Mouse (Mus musculus) small intestine, adult 2 months (tissue): ENCODE measurements around the gene Tlr2. TPM values are rescaled to one million over a fixed set of nuclear protein-coding genes. Genes with fewer than 3 reads are reported as not detected.

Source experiments
- H3K27ac ChIP-seq: fragments of 200-500 bp; 2 replicates; pipeline ENCODE4 v1.5.1; 2012; ENCODE audit warnings: low read depth, low read length, control low read depth, inconsistent platforms; ENCODE audit not compliant: insufficient read depth
- H3K27me3 ChIP-seq: fragments of 200-500 bp; 2 replicates; pipeline ENCODE4 v1.6.1; 2012; ENCODE audit warnings: mild to moderate bottlenecking, moderate library complexity, low read length, inconsistent platforms; ENCODE audit not compliant: control insufficient read depth, insufficient read depth
- H3K36me3 ChIP-seq: fragments of 200-500 bp; 2 replicates; pipeline ENCODE4 v1.6.1; 2012; ENCODE audit warnings: mild to moderate bottlenecking, low read length, control low read depth, inconsistent platforms; ENCODE audit not compliant: control insufficient read depth, insufficient read depth
- H3K4me1 ChIP-seq: fragments of 200-500 bp; 2 replicates; pipeline ENCODE4 v1.6.1; 2012; ENCODE audit warnings: low read length, inconsistent platforms, mixed read lengths; ENCODE audit not compliant: control insufficient read depth, insufficient read depth, insufficient read length
- H3K4me3 ChIP-seq: fragments of 200-500 bp; 2 replicates; pipeline ENCODE4 v1.5.1; 2012; ENCODE audit warnings: low read depth, mild to moderate bottlenecking, control low read depth, inconsistent platforms, low read length, moderate library complexity
- CTCF ChIP-seq: fragments of 200-500 bp; IDR thresholded peaks from 2 replicates; pipeline ENCODE4 v1.5.1; 2012; ENCODE audit warnings: low read depth, mild to moderate bottlenecking, control low read depth, inconsistent platforms, low read length, moderate library complexity, mixed read lengths; ENCODE audit not compliant: insufficient replicate concordance, insufficient read length; ENCODE audit errors: extremely low read depth
- POLR2A ChIP-seq: fragments of 200-500 bp; IDR thresholded peaks from 2 replicates; pipeline ENCODE4 v1.6.1; 2012; ENCODE audit warnings: low read depth, mild to moderate bottlenecking, control low read depth, inconsistent platforms, low read length, moderate library complexity
- WGBS: fragments of 180-500 bp; shearing (Covaris S2); methylation state at CpG from one replicate; pipeline ENCODE4 v1.1.7; 2018; 5-methylcytosine and 5-hydroxymethylcytosine counted together
- polyA plus RNA-seq: library from polyadenylated mRNA; depleted of rRNA; stranded (reverse); fragments of >200 nt; gene quantifications from 2 replicates; pipeline ENCODE4 v1.2.3, GENCODE M21; 2012

Gene Tlr2
- polyA plus RNA-seq, 1 experiment: 0.84 TPM

- 87% methylated on average over 5 of the region's 5 CpGs for WGBS
- Histone ChIP-seq H3K27me3 (peaks cover 12% of the 10 kb centered on the region; the same call in 1 of the 2 replicates), H3K4me3 (no peak overlapping the region), H3K4me1 (0 out of 2 replicates have a peak, but pooled peaks cover 2% of the 10 kb centered on the region), H3K36me3 (no peaks in the 10 kb centered on the region), H3K27ac (no peak overlapping the region)
- TF ChIP-seq CTCF: no peak
- TF ChIP-seq POLR2A: no peak
Observed at GRCm38 (mm10) chr3:83855643-83856042, 14.1 kb upstream of the Tlr2 start.

GRCm38 (mm10) chr3:83849341-83849740 is 7.8 kb upstream of the Tlr2 start:
- H3K36me3 ChIP-seq: no peaks in the 10 kb centered on the region
- H3K4me3 ChIP-seq: no peak overlapping the region
- H3K27me3 ChIP-seq: peaks cover 4% of the 10 kb centered on the region; the same call in 1 of the 2 replicates
- 0 out of 2 replicates have a peak, but pooled peaks cover 2% of the 10 kb centered on the region for H3K4me1 ChIP-seq
- WGBS: 70% methylated on average over 2 of the region's 2 CpGs
- TF ChIP-seq CTCF: no peak
- TF ChIP-seq POLR2A: no peak
- H3K27ac ChIP-seq: no peak overlapping the region

- Histone ChIP-seq H3K4me3 (no peak overlapping the region), H3K36me3 (no peaks in the 10 kb centered on the region), H3K27me3 (no peaks in the 10 kb centered on the region; the same call in 1 of the 2 replicates), H3K4me1 (no peaks in the 10 kb centered on the region; the same call in 1 of the 2 replicates), H3K27ac (no peak overlapping the region)
- WGBS: 75% methylated on average over 8 of the region's 8 CpGs
- TF ChIP-seq CTCF (no peak), POLR2A (no peak)
Observed at GRCm38 (mm10) chr3:83844766-83845520, 3.4 kb upstream of the Tlr2 start.

- H3K4me1 ChIP-seq: peaks cover 8% of the 10 kb centered on the region
- H3K36me3 ChIP-seq: peaks cover 2% of the 10 kb centered on the region; the same call in 1 of the 2 replicates
- no peak overlapping the region for H3K27ac ChIP-seq
- no peak overlapping the region for H3K4me3 ChIP-seq
- 90% methylated on average over 5 of the region's 5 CpGs for WGBS
- no peak for TF ChIP-seq CTCF
- no peak for TF ChIP-seq POLR2A
- no peaks in the 10 kb centered on the region; the same call in 1 of the 2 replicates for H3K27me3 ChIP-seq
Observed at GRCm38 (mm10) chr3:83839477-83839876, 2.1 kb downstream of the Tlr2 start.

GRCm38 (mm10) chr3:83836685-83837084 is 4.9 kb downstream of the Tlr2 start:
- peaks cover 8% of the 10 kb centered on the region for H3K4me1 ChIP-seq
- no peak overlapping the region for H3K27ac ChIP-seq
- H3K36me3 ChIP-seq: peaks cover 2% of the 10 kb centered on the region; the same call in 1 of the 2 replicates
- H3K4me3 ChIP-seq: no peak overlapping the region
- 71% methylated on average over 15 of the region's 15 CpGs for WGBS
- TF ChIP-seq POLR2A (no peak), CTCF (no peak)
- H3K27me3 ChIP-seq: no peaks in the 10 kb centered on the region; the same call in 1 of the 2 replicates

GRCm38 (mm10) chr3:83828145-83828611 is 13.4 kb downstream of the Tlr2 start:
- no peaks in the 10 kb centered on the region for H3K36me3 ChIP-seq
- H3K27me3 ChIP-seq: no peaks in the 10 kb centered on the region
- peaks cover 2% of the 10 kb centered on the region; the same call in 1 of the 2 replicates for H3K4me1 ChIP-seq
- H3K4me3 ChIP-seq: no peak overlapping the region
- 19% methylated on average over 5 of the region's 5 CpGs for WGBS
- TF ChIP-seq POLR2A: no peak
- H3K27ac ChIP-seq: no peak overlapping the region

GRCm38 (mm10) chr3:83827684-83828083 is 13.9 kb downstream of the Tlr2 start:
- TF ChIP-seq CTCF: no peak
- TF ChIP-seq POLR2A: no peak
- Histone ChIP-seq H3K4me3 (no peak overlapping the region), H3K4me1 (peaks cover 2% of the 10 kb centered on the region; the same call in 1 of the 2 replicates), H3K36me3 (no peaks in the 10 kb centered on the region), H3K27ac (no peak overlapping the region), H3K27me3 (no peaks in the 10 kb centered on the region)
- WGBS: 92% methylated on average over 9 of the region's 9 CpGs
